Mouse (Mus musculus) limb, embryonic 12.5 days (tissue): ENCODE measurements around the gene Vstm5. TPM values are rescaled to one million over a fixed set of nuclear protein-coding genes. Genes with fewer than 3 reads are reported as not detected.

Experiments
- polyA plus RNA-seq: library from polyadenylated mRNA; unstranded; fragments of >200 nt; fragmentation: Nextera tagmentation; extraction: Ambion mirVana; gene quantifications from 2 replicates; pipeline ENCODE4 v1.2.1, GENCODE M21; 2016

Vstm5 gene
- polyA plus RNA-seq, 1 experiment from 2014 or later, result 2.6 TPM

Other genes starting within 250 kb of the Vstm5 start
- 66.4 and 71.5 TPM in 2 replicates for gene Panx1, start 193.6 kb upstream of the Vstm5 start, polyA plus RNA-seq
- not detected in 2 replicates for gene Hephl1, start 126.9 kb upstream of the Vstm5 start, polyA plus RNA-seq
- gene Med17, start 40.9 kb downstream of the Vstm5 start, polyA plus RNA-seq, result 41.0 and 46.0 TPM in 2 replicates
- gene Taf1d, start 67.2 kb downstream of the Vstm5 start, polyA plus RNA-seq, result 85.4 and 86.1 TPM in 2 replicates
- 8.4 and 10.3 TPM in 2 replicates for gene 4931406C07Rik, start 67.4 kb downstream of the Vstm5 start, polyA plus RNA-seq
- 22.4 and 25.3 TPM in 2 replicates for gene Cep295, start 118.7 kb downstream of the Vstm5 start, polyA plus RNA-seq